Mouse (Mus musculus) frontal cortex, postnatal 10 days (tissue): ENCODE results near the gene Arih2.
A peak's percentile ranks its signal among the peaks of the same experiment; 100 is the strongest.
"Not testable (repeated sequence)": the region's sequence is repeated elsewhere in the genome, so short reads cannot be mapped to it uniquely, and the experiment has no call there.

Source experiments
- DNase-seq, 2 experiments: peaks; one replicate each; pipeline ENCODE4 v3.0.0; 2022; ENCODE audit warnings: low spot score in 2 of 2, mixed read lengths in 1 of 2

Arih2 gene

DNA sequence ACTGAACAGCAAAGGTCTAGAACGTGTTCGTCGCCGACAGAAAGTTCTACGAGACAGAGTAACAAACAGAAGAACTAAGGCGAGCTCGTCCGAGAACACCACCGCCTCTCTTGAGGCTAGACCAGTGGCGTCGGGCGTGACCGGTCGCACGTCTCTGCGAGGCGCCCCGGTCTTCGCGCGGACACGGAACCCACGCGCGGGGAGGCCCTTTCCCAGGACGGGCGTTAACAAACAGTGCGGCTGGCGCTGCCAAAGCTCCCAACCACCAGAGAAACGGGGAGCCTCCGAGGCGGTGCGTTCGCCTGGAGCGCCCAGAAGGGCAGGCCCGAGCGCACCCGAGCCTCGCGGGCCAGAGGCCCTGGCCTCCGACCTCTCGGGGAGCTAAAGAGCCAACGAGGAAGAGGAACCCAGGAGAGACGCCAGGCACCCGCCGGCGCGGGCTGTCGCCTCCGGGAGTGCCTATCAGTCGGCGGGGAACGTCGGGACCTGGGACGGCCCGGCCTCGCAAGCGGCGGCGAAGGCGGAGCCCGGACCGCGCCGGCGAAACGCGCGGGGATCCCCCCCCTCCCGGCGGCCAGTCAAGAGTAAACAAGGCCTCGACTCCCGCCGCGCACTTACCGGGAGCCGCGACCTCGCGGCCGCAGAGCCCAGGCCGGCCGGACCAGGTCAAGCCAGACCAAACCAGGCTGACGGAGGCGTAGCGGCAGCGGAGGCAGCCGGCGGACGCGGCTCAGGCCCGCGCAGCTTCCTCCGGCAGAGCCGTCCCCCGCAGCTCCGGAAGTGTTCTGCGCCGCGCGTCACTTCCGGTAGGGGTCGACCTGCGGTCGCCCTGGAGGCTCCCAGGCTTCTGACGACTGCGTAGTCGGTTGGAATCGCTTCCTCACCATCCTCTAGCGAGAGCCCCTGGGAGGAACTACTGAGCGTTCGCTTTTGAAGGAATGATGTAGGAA, at the start of gene Arih2:
Gene Arih2 (minus strand): TSS at position 776 of the 950 bp plus-strand sequence.
- DNase-seq, result peak; percentile 79 to 90

GRCm38 (mm10) chr9:108694533-108694932, 45.3 kb upstream of the Arih2 start:
- no peak for DNase-seq

DNA sequence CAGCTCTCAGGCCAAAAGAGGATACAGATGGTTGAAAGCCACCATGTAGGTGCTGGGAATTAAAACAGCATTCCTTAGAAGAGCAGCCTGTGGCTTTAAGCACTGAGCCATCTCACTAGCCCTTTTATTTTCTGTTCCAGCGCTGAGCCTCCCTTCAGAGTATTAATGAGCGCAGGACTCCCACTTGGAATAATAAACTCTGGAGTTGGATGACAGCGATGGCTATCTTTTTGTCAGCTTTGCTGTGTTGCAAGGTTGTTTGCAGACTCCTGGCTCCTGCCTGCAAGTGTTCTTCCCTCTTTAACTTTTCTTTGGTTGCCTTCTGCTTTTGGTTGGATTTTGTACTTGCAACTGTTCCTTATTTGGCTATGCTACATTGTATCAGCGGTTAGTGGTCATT, 44.8 kb upstream of the Arih2 start:
- no peak for DNase-seq

GRCm38 (mm10) chr9:108692226-108693041, 43.2 kb upstream of the Arih2 start:
- peak; percentile 49 to 69 for DNase-seq

DNA sequence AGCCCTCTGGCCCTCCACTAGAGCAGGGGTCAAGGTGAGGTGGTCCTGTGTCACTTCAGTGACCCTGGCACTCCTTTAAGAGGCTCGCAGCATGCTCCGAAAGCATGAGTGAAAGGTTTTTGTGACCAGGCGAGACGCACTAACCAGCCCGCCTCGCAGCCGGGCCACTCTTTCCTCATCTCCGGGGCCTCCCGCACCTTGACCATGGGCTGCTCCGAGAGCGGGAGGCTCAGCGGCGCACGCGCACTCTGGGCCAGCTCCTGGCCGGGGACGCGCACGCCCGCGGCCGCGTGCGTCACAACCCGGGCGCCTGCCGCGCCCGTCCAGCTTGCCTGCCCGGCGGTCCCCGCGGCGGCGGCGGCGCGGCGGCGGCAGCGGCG, 42.6 kb upstream of the Arih2 start:
- peak; percentile 75 to 85 for DNase-seq

DNA sequence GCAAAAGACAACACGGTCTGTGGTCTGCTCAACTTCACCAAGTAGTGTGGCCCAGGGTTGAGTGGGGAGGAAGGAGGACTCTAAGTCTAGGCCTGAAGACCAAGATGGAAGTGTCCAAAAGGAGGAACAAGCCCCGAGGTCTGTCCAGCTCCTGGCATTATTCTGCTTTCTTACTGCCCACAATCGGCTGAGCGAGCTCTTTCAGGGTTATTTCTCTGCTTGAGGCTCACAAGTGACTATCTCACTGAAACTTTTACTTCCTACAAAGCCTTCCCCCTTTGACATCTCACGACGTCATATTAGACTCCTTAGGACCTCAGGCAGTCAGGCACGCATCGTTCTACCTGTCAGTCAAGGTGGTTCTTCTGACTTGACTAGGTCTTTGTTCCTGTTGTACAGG, 42.2 kb upstream of the Arih2 start:
- DNase-seq, result peak; percentile 19

- DNase-seq, result no peak
Measured at GRCm38 (mm10) chr9:108690914-108691313, 41.7 kb upstream of the Arih2 start.

- no peak for DNase-seq
Measured at GRCm38 (mm10) chr9:108689993-108690392, 40.8 kb upstream of the Arih2 start.

- no peak for DNase-seq
Measured at GRCm38 (mm10) chr9:108689106-108689505, 39.9 kb upstream of the Arih2 start, which contains the start of gene Prkar2a. Gene Prkar2a, plus strand, starts transcription at chr9:108689314.

DNA sequence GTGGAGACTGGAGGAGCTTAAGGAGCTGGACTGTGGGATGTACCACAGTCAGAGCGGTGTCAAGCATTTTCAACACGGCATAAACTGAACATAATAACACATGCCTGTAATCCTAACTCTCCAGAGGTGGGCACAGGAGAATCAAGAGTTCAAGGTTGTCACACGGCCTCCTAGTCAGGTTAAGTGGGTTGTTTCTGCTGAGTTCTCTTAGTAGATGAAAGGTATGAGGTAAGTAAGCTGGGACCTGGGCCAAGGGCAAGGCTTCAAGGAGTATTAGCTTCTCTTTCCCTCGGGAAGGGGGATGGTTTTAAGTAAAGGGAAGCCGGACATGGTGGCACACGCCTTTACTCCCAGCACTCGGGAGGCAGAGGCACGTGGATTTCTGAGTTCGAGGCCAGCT, 39.3 kb upstream of the Arih2 start:
- no peak for DNase-seq

DNA sequence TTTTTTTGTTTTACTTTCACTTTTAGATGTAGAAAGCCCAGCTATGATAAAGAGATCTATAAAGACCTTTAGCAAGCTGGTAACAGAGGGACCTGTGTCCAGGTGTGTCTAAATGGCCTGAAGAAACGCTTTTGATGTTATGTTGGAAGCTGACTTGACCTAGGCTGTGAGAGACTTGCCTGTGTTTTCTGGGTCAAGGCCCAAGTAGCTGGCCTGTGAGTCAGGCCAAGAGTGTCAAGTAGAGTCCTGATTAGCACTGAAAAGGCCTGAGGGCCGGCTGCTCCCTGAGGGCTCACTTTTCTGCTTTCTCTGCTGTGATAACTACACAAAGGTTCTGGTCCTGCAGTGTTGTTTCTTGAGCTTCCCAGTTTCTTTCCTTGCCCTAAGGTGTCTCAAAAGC, 38.5 kb upstream of the Arih2 start:
- DNase-seq, result no peak

- DNase-seq, result no peak
Measured at GRCm38 (mm10) chr9:108687181-108687580, 38.0 kb upstream of the Arih2 start.

DNA sequence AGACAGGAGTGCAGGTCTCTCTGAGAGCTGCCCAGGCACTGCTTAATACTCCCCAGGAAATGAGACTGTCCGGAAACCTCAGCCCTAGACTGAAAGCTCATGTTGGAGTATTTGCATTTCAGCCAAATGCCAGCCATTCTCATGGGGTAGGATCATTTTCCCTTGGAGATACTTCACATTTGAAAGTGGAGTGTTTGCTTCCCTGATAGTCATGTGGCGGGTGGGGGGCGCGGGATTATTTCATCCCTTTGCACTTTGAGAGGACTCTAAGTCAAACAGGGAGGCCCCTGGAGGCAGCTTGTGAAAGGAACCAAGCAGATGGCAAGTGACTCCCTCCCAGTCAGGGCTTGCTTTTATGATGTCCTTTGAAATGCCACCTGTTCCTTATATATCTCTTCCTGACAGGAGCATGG, 37.3 kb upstream of the Arih2 start:
- no peak for DNase-seq

GRCm38 (mm10) chr9:108680026-108680425, 30.8 kb upstream of the Arih2 start:
- DNase-seq, result no peak

DNA sequence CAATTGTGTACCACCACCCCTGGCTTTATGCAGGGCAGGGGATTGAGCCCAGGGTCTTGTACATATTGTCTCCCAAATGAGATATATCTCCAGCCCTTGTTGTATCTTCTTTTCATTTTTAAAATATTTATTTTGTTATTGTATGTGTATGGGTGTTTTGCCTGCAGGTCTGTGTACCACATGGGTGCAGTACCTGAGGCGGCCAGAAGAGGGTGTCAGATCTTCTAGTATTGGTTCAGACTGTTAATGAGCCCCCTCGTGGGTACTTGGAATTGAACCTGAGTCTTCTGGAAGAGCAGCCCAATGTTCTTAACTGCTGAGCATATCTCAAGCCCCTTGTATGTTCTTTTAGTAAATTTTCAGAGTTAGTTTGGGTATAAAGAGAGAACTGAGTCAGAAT, 24.0 kb upstream of the Arih2 start:
- DNase-seq, result no peak

DNA sequence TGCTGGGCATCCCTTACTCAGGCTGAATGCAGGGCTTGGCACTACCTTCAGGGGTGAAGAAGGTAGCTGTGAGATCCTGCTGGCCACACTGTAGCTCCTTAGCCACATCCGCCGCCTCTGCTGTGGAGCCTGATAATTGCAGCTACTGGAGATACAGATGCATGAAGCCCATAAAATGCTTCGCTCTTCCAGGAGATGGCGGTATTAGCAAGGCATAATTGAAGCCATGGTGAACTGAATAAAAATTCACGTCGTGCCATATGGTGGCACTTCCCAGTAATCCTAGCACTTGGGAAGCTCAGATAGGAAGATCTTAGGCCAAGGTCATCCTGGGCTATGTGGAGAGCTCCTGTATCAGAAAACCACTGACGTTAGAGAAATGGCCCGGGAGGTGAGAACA, 20.7 kb upstream of the Arih2 start:
- DNase-seq, result no peak

- DNase-seq, result no peak
Measured at GRCm38 (mm10) chr9:108662660-108663059, 13.5 kb upstream of the Arih2 start.

- peak; percentile 55 to 68 for DNase-seq
Measured at GRCm38 (mm10) chr9:108661677-108662612, 12.8 kb upstream of the Arih2 start, which contains the start of gene Slc25a20. Gene Slc25a20, plus strand, starts transcription at chr9:108662088.

- DNase-seq, result not testable (repeated sequence)
Measured at GRCm38 (mm10) chr9:108655865-108656264, 6.7 kb upstream of the Arih2 start.

GRCm38 (mm10) chr9:108654566-108655464, 5.6 kb upstream of the Arih2 start:
- no peak for DNase-seq
